Mouse (Mus musculus): ENCODE data around the gene 2300002M23Rik. TPM values are rescaled to one million over a fixed set of nuclear protein-coding genes. Genes with fewer than 3 reads are reported as not detected.

2300002M23Rik gene
- polyA plus RNA-seq, 1 experiment, result not detected

DNA sequence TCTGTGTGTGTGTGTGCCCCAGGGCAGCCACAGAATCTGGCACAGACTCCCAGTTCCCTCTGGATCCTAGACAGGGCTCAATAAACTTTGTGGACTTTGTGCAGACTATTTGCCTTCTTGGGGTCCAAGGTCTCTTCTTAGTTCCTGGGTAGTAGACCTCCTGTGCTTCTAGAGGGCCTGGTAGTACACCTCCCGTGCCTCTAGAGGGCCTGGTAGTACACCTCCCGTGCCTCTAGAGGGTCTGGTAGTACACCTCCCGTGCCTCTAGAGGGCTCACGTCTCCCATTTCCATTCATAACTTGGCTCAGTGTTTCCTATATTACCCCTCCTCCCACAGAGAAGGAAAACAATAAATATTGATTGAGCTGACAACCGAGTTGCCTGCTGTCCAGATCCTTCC, 10.4 kb upstream of the 2300002M23Rik start:
- no peak overlapping the region for H3K27ac ChIP-seq (ENCODE audit: insufficient read depth, low read length)
- peak in 1 of 2 experiments; percentile 29 for DNase-seq
- no peaks in the 10 kb centered on the region for H3K27me3 ChIP-seq (ENCODE audit: control insufficient read depth, insufficient read depth, low read length)
- TF ChIP-seq POLR2A (IDR thresholded peaks at IDR 0.05; ENCODE audit: borderline replicate concordance, insufficient read depth, low read length), result no peak
- TF ChIP-seq CTCF (IDR thresholded peaks at IDR 0.05; ENCODE audit: borderline replicate concordance, insufficient read depth, low read depth, low read length), result peak; percentile 68
- no peak overlapping the region for H3K4me3 ChIP-seq (replicated peaks; ENCODE audit: insufficient read depth, low read depth, low read length)
- no peaks in the 10 kb centered on the region for H3K4me1 ChIP-seq (ENCODE audit: control insufficient read depth, insufficient read depth, low read length)
- WGBS, result 20% methylated on average over 5 of the region's 5 CpGs

DNA sequence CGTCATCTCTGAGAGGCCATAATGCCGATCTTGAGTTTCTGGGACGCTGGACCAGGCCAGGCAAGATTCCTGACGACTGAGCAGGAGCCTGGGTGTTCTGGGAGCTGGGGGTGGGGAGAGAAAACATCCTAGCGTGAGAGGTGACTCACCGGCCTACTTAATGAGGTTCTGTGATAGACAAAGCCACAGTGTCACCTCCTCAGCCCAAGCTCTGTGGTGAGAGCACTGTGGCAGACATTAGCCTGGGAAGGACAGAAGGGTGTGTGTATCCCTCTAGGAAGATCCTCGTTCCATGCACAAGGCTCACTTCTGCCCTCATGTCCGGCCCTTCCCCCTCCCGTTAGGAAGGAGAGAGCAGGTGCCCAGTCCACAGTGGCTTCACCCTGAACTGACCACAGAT, 9.9 kb upstream of the 2300002M23Rik start:
- DNase-seq, result no peak
- 74% methylated on average over 9 of the region's 9 CpGs for WGBS
- Histone ChIP-seq H3K27me3 (ENCODE audit: control insufficient read depth, insufficient read depth, low read length) (no peaks in the 10 kb centered on the region), H3K4me1 (ENCODE audit: control insufficient read depth, insufficient read depth, low read length) (no peaks in the 10 kb centered on the region), H3K27ac (ENCODE audit: insufficient read depth, low read length) (no peak overlapping the region), H3K4me3 (replicated peaks; ENCODE audit: insufficient read depth, low read depth, low read length) (no peak overlapping the region)
- TF ChIP-seq CTCF (IDR thresholded peaks at IDR 0.05; ENCODE audit: borderline replicate concordance, insufficient read depth, low read depth, low read length) (no peak), POLR2A (IDR thresholded peaks at IDR 0.05; ENCODE audit: borderline replicate concordance, insufficient read depth, low read length) (no peak)

DNA sequence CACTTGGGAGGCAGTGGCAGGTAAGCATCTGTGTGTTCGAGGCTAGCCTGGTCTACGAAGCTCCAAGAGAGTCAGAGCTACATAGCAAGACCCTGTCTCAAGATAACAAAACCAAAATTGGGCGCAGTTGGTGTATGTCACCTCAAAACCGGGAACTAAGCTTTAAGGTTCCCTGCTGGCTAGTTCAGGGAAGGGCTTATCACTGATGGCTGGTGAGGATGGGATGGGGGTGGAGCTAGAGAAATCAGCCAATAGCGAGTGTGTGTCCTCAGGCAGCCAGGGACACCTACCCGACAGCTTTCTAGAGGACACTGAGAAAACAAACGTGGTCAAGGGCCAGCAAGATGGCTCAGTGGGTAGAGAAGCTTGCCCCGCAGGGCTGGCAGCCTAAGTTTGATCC, 9.0 kb upstream of the 2300002M23Rik start:
- Histone ChIP-seq H3K27ac (ENCODE audit: insufficient read depth, low read length) (no peak overlapping the region), H3K4me1 (ENCODE audit: control insufficient read depth, insufficient read depth, low read length) (no peaks in the 10 kb centered on the region), H3K4me3 (replicated peaks; ENCODE audit: insufficient read depth, low read depth, low read length) (no peak overlapping the region), H3K27me3 (ENCODE audit: control insufficient read depth, insufficient read depth, low read length) (no peaks in the 10 kb centered on the region)
- TF ChIP-seq POLR2A (IDR thresholded peaks at IDR 0.05; ENCODE audit: borderline replicate concordance, insufficient read depth, low read length) (no peak), CTCF (IDR thresholded peaks at IDR 0.05; ENCODE audit: borderline replicate concordance, insufficient read depth, low read depth, low read length) (no peak)
- DNase-seq, result no peak
- 60% methylated on average over 8 of the region's 8 CpGs for WGBS

DNA sequence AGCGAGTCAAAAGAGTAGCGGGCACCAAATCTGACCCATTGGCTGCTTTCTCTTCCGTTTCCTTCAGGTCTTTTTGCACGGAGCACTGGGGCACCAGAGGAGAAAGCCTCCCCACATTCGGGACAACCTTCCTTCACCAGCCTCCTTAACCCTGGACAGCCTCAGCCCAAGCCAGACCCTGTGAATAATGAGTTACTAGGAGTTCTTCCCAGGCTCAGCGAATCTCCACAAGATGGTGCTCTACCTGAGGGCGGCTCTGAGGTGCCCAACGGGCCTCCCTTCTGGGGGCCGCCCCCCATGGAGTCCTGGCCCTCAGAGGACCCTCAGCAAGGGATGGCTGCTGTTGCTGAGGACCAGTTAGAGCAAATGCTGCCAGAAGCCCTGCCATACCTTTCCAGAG, 517 bp downstream of the 2300002M23Rik start:
- H3K4me1 ChIP-seq (ENCODE audit: control insufficient read depth, insufficient read depth, low read length), result no peaks in the 10 kb centered on the region
- 26% methylated on average over 9 of the region's 9 CpGs for WGBS

DNA sequence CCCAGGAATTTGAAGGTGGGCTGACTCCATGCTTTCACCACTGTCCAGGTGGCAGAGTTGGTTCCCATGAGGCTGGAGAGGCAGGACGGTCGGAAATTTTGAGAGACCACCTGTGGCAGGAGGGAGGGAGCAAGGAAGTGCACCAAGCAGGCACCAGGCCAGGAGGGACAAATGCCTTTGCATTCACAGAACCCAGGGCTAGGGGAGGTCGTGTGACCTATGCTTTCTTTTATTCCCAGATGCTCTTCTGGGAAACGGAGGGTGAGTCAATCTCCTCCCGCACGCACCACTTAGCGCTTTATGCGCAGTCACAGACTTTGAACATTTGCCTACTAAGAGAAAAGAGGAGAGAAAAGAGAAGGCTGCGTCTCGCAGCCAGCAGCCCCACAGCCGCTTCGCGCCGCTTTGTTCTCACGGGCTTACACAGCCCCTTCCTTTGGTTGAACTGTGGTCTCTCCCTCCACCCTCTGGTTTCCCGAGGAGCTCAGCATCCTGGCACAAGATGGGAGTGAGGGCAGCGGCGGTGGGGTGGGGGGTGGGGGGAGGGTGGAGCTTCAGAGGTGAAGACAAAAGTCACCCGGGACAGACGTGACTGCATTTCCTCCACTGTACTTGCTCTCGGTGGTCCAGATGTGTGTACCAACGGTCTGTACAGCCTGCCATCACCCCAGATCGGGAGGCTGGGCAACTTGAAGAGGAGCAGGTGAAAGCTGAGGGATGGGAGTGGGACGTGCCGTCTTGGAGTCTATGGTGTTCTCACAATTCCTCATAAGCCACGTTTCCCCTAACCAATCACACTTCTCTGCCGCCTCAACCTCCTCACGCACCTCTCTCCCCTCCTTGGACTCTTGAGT, 2.1 kb downstream of the 2300002M23Rik start:
- no peak for DNase-seq
- 8% methylated on average over 28 of the region's 28 CpGs for WGBS
- Histone ChIP-seq H3K27me3 (ENCODE audit: control insufficient read depth, insufficient read depth, low read length) (no peaks in the 10 kb centered on the region), H3K27ac (ENCODE audit: insufficient read depth, low read length) (no peak overlapping the region), H3K4me3 (replicated peaks; ENCODE audit: insufficient read depth, low read depth, low read length) (no peak overlapping the region), H3K4me1 (ENCODE audit: control insufficient read depth, insufficient read depth, low read length) (no peaks in the 10 kb centered on the region)
- TF ChIP-seq POLR2A (IDR thresholded peaks at IDR 0.05; ENCODE audit: borderline replicate concordance, insufficient read depth, low read length), result no peak
- TF ChIP-seq CTCF (IDR thresholded peaks at IDR 0.05; ENCODE audit: borderline replicate concordance, insufficient read depth, low read depth, low read length), result no peak

More for the DNA sequence above, 517 bp downstream of the 2300002M23Rik start:
- no peak overlapping the region for H3K4me3 ChIP-seq (replicated peaks; ENCODE audit: insufficient read depth, low read depth, low read length)
- no peak for DNase-seq
- H3K27me3 ChIP-seq (ENCODE audit: control insufficient read depth, insufficient read depth, low read length), result no peaks in the 10 kb centered on the region
- TF ChIP-seq POLR2A (IDR thresholded peaks at IDR 0.05; ENCODE audit: borderline replicate concordance, insufficient read depth, low read length), result no peak
- no peak for TF ChIP-seq CTCF (IDR thresholded peaks at IDR 0.05; ENCODE audit: borderline replicate concordance, insufficient read depth, low read depth, low read length)
- H3K27ac ChIP-seq (ENCODE audit: insufficient read depth, low read length), result no peak overlapping the region

DNA sequence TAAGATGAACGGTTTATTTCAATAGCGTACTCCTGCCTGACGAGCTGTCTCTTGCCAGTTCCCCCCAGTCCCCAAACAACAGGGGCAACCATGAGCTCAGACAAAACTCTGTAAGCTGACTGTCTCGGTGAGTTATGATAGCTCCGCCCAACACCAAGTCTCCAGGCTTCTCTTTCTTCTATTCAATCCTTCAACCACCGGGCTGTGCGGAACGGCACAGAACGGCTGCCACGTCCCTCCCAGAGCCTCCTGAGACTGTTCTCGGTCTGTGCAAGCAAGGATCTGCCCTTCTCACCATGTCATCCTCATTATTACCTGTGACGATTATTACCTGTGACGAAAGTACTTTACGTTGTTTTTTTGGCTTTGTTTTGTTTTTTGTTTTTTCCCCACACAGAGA, 3.6 kb downstream of the 2300002M23Rik start:
- H3K27ac ChIP-seq (ENCODE audit: insufficient read depth, low read length), result no peak overlapping the region
- 66% methylated on average over 14 of the region's 14 CpGs for whole genome bisulfite sequencing
- H3K27me3 ChIP-seq (ENCODE audit: control insufficient read depth, insufficient read depth, low read length), result no peaks in the 10 kb centered on the region
- TF ChIP-seq POLR2A (IDR thresholded peaks at IDR 0.05; ENCODE audit: borderline replicate concordance, insufficient read depth, low read length) (no peak), CTCF (IDR thresholded peaks at IDR 0.05; ENCODE audit: borderline replicate concordance, insufficient read depth, low read depth, low read length) (no peak)
- H3K4me3 ChIP-seq (replicated peaks; ENCODE audit: insufficient read depth, low read depth, low read length), result no peak overlapping the region
- H3K4me1 ChIP-seq (ENCODE audit: control insufficient read depth, insufficient read depth, low read length), result no peaks in the 10 kb centered on the region
- no peak for DNase-seq

DNA sequence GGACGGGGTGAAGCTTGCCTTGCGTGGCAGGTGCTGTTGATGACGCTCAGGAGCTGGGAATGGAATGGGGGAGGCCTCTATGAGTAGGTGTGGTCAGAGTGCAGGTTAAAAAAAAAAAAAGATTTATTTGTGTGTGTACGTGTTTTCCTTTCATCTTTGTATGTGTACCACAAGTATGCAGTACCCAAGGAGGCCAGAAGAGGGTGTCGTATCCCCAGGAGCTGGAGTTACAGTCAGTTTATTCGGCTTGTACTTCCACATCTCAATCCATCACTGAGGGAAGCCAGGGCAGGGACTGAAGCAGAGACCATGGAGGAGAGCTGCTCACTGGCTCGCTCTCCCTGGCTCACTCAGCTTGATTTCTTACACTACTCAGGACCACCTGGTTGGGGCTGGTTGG, 4.2 kb downstream of the 2300002M23Rik start:
- no peaks in the 10 kb centered on the region for H3K4me1 ChIP-seq (ENCODE audit: control insufficient read depth, insufficient read depth, low read length)
- no peak for TF ChIP-seq CTCF (IDR thresholded peaks at IDR 0.05; ENCODE audit: borderline replicate concordance, insufficient read depth, low read depth, low read length)
- TF ChIP-seq POLR2A (IDR thresholded peaks at IDR 0.05; ENCODE audit: borderline replicate concordance, insufficient read depth, low read length), result no peak
- H3K27ac ChIP-seq (ENCODE audit: insufficient read depth, low read length), result no peak overlapping the region
- 97% methylated on average over 7 of the region's 7 CpGs for WGBS
- no peaks in the 10 kb centered on the region for H3K27me3 ChIP-seq (ENCODE audit: control insufficient read depth, insufficient read depth, low read length)
- DNase-seq, result no peak
- H3K4me3 ChIP-seq (replicated peaks; ENCODE audit: insufficient read depth, low read depth, low read length), result no peak overlapping the region

DNA sequence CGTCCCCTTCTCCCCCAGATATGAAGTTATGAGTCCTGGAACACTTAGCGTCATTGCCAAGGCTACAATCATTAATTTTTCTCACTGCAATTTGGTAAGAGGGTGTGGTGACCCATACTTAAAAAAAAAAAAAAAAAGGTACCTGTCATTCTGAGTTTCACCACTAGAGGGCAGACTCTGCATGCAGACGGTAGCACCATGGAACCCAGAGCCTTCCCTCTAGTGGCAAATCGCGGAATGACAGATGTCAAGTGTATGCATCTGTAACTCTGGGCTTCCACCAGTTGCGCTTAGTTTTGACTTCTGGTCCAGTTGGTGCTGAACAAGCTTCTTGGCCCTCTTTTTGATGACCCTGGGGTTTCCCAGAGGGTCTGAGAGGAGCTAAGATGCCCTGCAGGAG, 11.0 kb downstream of the 2300002M23Rik start:
- H3K4me1 ChIP-seq (ENCODE audit: control insufficient read depth, insufficient read depth, low read length), result no peaks in the 10 kb centered on the region
- no peak overlapping the region for H3K4me3 ChIP-seq (replicated peaks; ENCODE audit: insufficient read depth, low read depth, low read length)
- H3K27me3 ChIP-seq (ENCODE audit: control insufficient read depth, insufficient read depth, low read length), result no peaks in the 10 kb centered on the region
- peak; percentile 57 to 69 for DNase-seq
- peak; percentile 96 for TF ChIP-seq CTCF (IDR thresholded peaks at IDR 0.05; ENCODE audit: borderline replicate concordance, insufficient read depth, low read depth, low read length)
- TF ChIP-seq POLR2A (IDR thresholded peaks at IDR 0.05; ENCODE audit: borderline replicate concordance, insufficient read depth, low read length), result no peak
- H3K27ac ChIP-seq (ENCODE audit: insufficient read depth, low read length), result no peak overlapping the region
- WGBS, result 20% methylated on average over 6 of the region's 6 CpGs

All from cerebellum, adult 2 months (tissue).